Comparison of ENCODE assay signal across 10 mouse cellular contexts in the genomic region with DNA sequence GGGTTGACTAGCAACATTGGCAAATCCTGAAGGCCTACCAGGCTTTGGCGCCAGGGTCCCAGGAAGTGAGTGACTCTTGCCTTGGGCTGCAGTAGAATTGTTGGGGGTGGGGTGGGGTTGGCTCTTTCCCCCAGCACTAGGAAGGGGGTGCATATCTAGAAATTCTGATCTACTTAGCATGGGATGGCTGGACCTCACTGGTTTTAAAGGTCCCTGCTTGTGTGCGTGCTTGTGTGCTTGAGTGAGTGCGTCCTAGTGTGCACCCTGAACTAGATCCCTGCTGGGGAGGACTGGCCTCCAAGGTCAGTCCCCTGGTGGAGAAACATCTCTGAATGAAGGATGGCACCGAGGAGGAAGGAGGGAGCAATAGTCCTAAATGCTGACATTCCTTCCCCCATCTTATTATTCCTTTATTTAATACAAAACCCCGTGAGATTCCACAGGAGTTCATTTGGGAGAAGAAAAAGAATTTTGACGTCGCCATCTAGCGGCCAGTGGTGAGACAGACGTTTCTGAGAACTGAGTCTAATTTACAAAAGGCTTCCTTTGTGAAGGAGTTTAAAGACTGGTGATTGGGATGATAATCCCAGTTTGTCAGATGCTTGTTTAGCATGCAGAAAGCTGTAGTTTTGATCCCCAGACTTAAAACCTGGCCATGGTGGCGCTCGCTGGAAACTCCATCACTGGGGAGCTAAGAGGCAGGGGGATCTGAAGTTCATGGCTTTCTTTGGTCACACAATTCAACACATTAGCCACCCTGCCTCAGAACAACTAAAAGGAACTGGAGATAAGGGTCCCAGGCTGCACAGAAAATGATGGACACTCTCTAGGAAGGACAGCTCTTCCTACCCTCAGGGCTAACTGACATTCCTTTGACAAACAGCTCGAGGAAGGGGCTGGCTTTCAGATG. TPM values are rescaled to one million over a fixed set of nuclear protein-coding genes. Genes with fewer than 3 reads are reported as not detected.
DNase-seq lines count a peak whose midpoint lies in the region; ATAC-seq and TF ChIP-seq lines count a peak whose summit lies in the region.
"Not testable (repeated sequence)": the region's sequence is repeated elsewhere in the genome, so short reads cannot be mapped to it uniquely, and the experiment has no call there.
"Had no signal": no experiment of that assay in that cellular context is flagged by ENCODE, and none has a peak within 500 bp of the region (broad histone marks: within the 10 kb centered on the region; RNA-seq: fewer than 3 reads in every experiment).

No protein-coding gene starts in this region.

- H3K4me1 ChIP-seq in forebrain, embryonic 12.5 days; heart, embryonic 12.5 days (replicated peaks); limb, embryonic 14.5 days (ENCODE audit: control insufficient read depth, insufficient read depth, low read length); midbrain, embryonic 11.5 days (ENCODE audit: control insufficient read depth, insufficient read depth, low read length): not testable (repeated sequence)

- peak; percentile 0 for DNase-seq in CD4-positive helper T cell, adult 2 months (ENCODE audit: low read depth, low spot score)
- DNase-seq in cerebellum, adult 11 months: peak; percentile 15
- peak; percentile 50 for DNase-seq in kidney, adult 11 months
- DNase-seq in limb, embryonic 14.5 days (ENCODE audit: low spot score): peak; percentile 2
- DNase-seq in midbrain, embryonic 11.5 days (ENCODE audit: low spot score, missing footprints): peak; percentile 76
- DNase-seq in retina, postnatal 1 day: peak; percentile 7

- not testable (repeated sequence) for H3K27me3 ChIP-seq in forebrain, embryonic 12.5 days; heart, embryonic 12.5 days (replicated peaks); limb, embryonic 14.5 days (ENCODE audit: control insufficient read depth, insufficient read depth, low read length); midbrain, embryonic 11.5 days (ENCODE audit: control insufficient read depth, insufficient read depth, low read length)

- ATAC-seq in forebrain, embryonic 12.5 days (ENCODE audit: low FRiP score): peak; percentile 76
- peak; percentile 57; the same call in 1 of the 2 replicates for ATAC-seq in heart, embryonic 12.5 days (ENCODE audit: insufficient number of reproducible peaks, low FRiP score)
- not testable (repeated sequence) for ATAC-seq in limb, embryonic 14.5 days (ENCODE audit: low FRiP score, low read depth)
- peak; percentile 90 for ATAC-seq in midbrain, embryonic 11.5 days (ENCODE audit: low FRiP score)

- not testable (repeated sequence) for TF ChIP-seq POLR2A in limb, embryonic 14.5 days (IDR thresholded peaks at IDR 0.05; ENCODE audit: borderline replicate concordance, extremely low read depth, insufficient read depth, insufficient read length)

- H3K36me3 ChIP-seq in forebrain, embryonic 12.5 days (replicated peaks); heart, embryonic 12.5 days; limb, embryonic 14.5 days (ENCODE audit: control insufficient read depth, insufficient read depth, low read length); midbrain, embryonic 11.5 days (ENCODE audit: control insufficient read depth, insufficient read depth, low read length): not testable (repeated sequence)

- H3K4me2 ChIP-seq in forebrain, embryonic 12.5 days; heart, embryonic 12.5 days; limb, embryonic 14.5 days (replicated peaks; ENCODE audit: low read depth, low read length, severe bottlenecking); midbrain, embryonic 11.5 days: not testable (repeated sequence)

- H3K27ac ChIP-seq in forebrain, embryonic 12.5 days; heart, embryonic 12.5 days (ENCODE audit: poor library complexity, severe bottlenecking); limb, embryonic 14.5 days (replicated peaks; ENCODE audit: low read depth, low read length); midbrain, embryonic 11.5 days (ENCODE audit: low read depth, low read length): not testable (repeated sequence)

- WGBS in forebrain, embryonic 12.5 days: 25% methylated on average over 9 of the region's 12 CpGs
- WGBS in heart, embryonic 12.5 days: 27% methylated on average over 10 of the region's 12 CpGs
- WGBS in limb, embryonic 14.5 days: 36% methylated on average over 3 of the region's 12 CpGs
- WGBS in midbrain, embryonic 11.5 days: 41% methylated on average over 3 of the region's 12 CpGs

- H3K9me3 ChIP-seq in forebrain, embryonic 12.5 days; heart, embryonic 12.5 days (replicated peaks); limb, embryonic 14.5 days (ENCODE audit: control insufficient read depth, low read length); midbrain, embryonic 11.5 days (ENCODE audit: control insufficient read depth, low read length): not testable (repeated sequence)

- H3K9ac ChIP-seq in forebrain, embryonic 12.5 days; heart, embryonic 12.5 days; limb, embryonic 14.5 days (ENCODE audit: low read depth, low read length, severe bottlenecking); midbrain, embryonic 11.5 days (ENCODE audit: low read length): not testable (repeated sequence)

- H3K4me3 ChIP-seq in forebrain, embryonic 12.5 days (replicated peaks); heart, embryonic 12.5 days; limb, embryonic 14.5 days (replicated peaks; ENCODE audit: low read length); midbrain, embryonic 11.5 days (ENCODE audit: low read depth, low read length): not testable (repeated sequence)

RNA-seq across cellular contexts. Expression of gene Gm21119, which starts 26.2 kb away (rescaled TPM):
- polyA plus RNA-seq in forebrain, embryonic 12.5 days (2016; fragmentation: Nextera tagmentation; extraction: Ambion mirVana): not detected in 2 replicates
- not detected in 2 replicates for polyA plus RNA-seq in heart, embryonic 12.5 days (2016; fragmentation: Nextera tagmentation; extraction: Ambion mirVana)
- polyA plus RNA-seq in limb, embryonic 14.5 days (2012; rRNA removed): 0.12 TPM in 1 of 2 replicates, not detected in the other
- 0.12 TPM in 1 of 2 replicates, not detected in the other for polyA plus RNA-seq in limb, embryonic 14.5 days (2014; fragmentation: Nextera tagmentation; extraction: Ambion mirVana)
- polyA plus RNA-seq in midbrain, embryonic 11.5 days (2014; fragmentation: Nextera tagmentation; extraction: Ambion mirVana): not detected in 2 replicates
- polyA plus RNA-seq: CD4-positive, CD25-positive, alpha-beta regulatory T cell, adult 4 months; macrophage had no signal

Comparison
In these comparisons a context has a peak if more than half of its experiments do, and no peak if none do; other contexts are left out.
1. DNase-seq: peak in every context shown above with its lines; median percentile 76 in midbrain, embryonic 11.5 days; 50 in kidney, adult 11 months; 15 in cerebellum, adult 11 months; 7 in retina, postnatal 1 day; 2 in limb, embryonic 14.5 days; 0 in CD4-positive helper T cell, adult 2 months.